Mouse (Mus musculus) bone marrow, adult 2 months (tissue): ENCODE data around the gene Zfp112.

ENCODE experiments used
- CTCF ChIP-seq: fragments of 200-500 bp; IDR thresholded peaks from 2 replicates; pipeline ENCODE4 v1.5.1; 2011; ENCODE audit warnings: low read length, control low read depth; ENCODE audit not compliant: control insufficient read depth, insufficient read depth
- POLR2A ChIP-seq: fragments of 200-500 bp; IDR thresholded peaks from 2 replicates; pipeline ENCODE4 v1.6.1; 2011; ENCODE audit warnings: low read depth, mild to moderate bottlenecking, control low read depth, low read length, borderline replicate concordance; ENCODE audit not compliant: control insufficient read depth

DNA sequence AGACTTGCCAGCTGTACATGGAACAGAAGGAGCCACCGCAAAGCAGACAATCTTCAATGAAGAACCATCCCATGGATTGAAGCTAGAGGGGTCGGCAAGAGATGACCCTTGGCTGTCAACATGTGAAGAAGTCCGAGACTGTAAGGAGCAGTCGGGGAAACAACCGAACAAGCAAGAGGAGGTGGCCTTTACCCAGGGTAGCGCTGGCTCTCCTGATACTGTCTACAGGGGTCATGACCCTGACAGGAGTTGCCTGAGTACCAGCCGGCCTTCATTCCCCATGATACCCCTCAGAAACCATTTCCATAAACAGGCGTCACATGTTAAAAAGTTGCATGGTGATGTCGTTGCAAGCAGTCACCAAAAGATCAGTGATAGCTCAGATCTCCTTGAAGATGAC, 7.7 kb upstream of the Zfp112 start:
- TF ChIP-seq CTCF (no peak), POLR2A (no peak)
